Mouse (Mus musculus) C2C12 (cell line): ENCODE measurements around the gene Hip1r. TPM values are rescaled to one million over a fixed set of nuclear protein-coding genes. Genes with fewer than 3 reads are reported as not detected.

Experiments used
- H3K27me3 ChIP-seq: one replicate; pipeline ENCODE4 v1.6.1; 2011; ENCODE audit not compliant: control insufficient read depth, insufficient read depth, insufficient read length
- H3K36me3 ChIP-seq: one replicate; pipeline ENCODE4 v1.6.1; 2011; ENCODE audit not compliant: control insufficient read depth, insufficient read depth
- H3K4me3 ChIP-seq: one replicate; pipeline ENCODE4 v1.5.1; 2011; ENCODE audit warnings: mild to moderate bottlenecking, control low read depth; ENCODE audit not compliant: poor library complexity, insufficient read depth, severe bottlenecking
- H3K79me2 ChIP-seq: one replicate; pipeline ENCODE4 v1.6.1; 2011; ENCODE audit not compliant: control insufficient read depth, insufficient read depth
- H3K79me3 ChIP-seq: one replicate; pipeline ENCODE4 v1.6.1; 2011; ENCODE audit warnings: low read depth, control low read depth
- H3ac ChIP-seq: one replicate; pipeline ENCODE3; 2011; ENCODE audit warnings: low read depth; ENCODE audit not compliant: control insufficient read depth, insufficient read length
- CEBPB ChIP-seq: IDR thresholded peaks from one replicate; pipeline ENCODE4 v1.6.1; 2011; ENCODE audit warnings: low read depth, mild to moderate bottlenecking, control low read depth, moderate library complexity
- CTCF ChIP-seq: IDR thresholded peaks from one replicate; pipeline ENCODE4 v1.5.1; 2011; ENCODE audit not compliant: control insufficient read depth, insufficient read depth, insufficient read length
- FOSL1 ChIP-seq: IDR thresholded peaks from one replicate; pipeline ENCODE4 v1.8.0; 2011; ENCODE audit warnings: mild to moderate bottlenecking, low read length; ENCODE audit not compliant: poor library complexity, insufficient read depth, severe bottlenecking
- MAX ChIP-seq: IDR thresholded peaks from one replicate; pipeline ENCODE4 v1.6.1; 2011; ENCODE audit warnings: mild to moderate bottlenecking, control low read depth
- MYOD1 ChIP-seq: IDR thresholded peaks from one replicate; pipeline ENCODE4 v1.6.1; 2011; ENCODE audit warnings: low read depth; ENCODE audit not compliant: control insufficient read depth, insufficient read length
- MYOG ChIP-seq: IDR thresholded peaks from one replicate; pipeline ENCODE4 v1.6.1; 2011; ENCODE audit not compliant: control insufficient read depth, insufficient read length; ENCODE audit errors: extremely low read depth
- USF1 ChIP-seq: IDR thresholded peaks from one replicate; pipeline ENCODE4 v1.6.1; 2011; ENCODE audit warnings: low read depth, mild to moderate bottlenecking, control low read depth, moderate library complexity
- polyA plus RNA-seq: library from polyadenylated mRNA; unstranded; fragments of >200 nt; fragmentation: generic; extraction: Trizol; gene quantifications from one replicate; pipeline ENCODE4 v1.2.1, GENCODE M21; 2012; ENCODE audit warnings: missing spikeins

Hip1r gene
- polyA plus RNA-seq, 1 experiment = 24.3 TPM

GRCm38 (mm10) chr5:124001274-124001673 is 27.8 kb downstream of the Hip1r start:
- H3K4me3 ChIP-seq = no peak overlapping the region
- H3K36me3 ChIP-seq = peaks cover 33% of the 10 kb centered on the region
- H3ac ChIP-seq = no peak overlapping the region
- peaks cover 11% of the 10 kb centered on the region for H3K79me2 ChIP-seq
- no peaks in the 10 kb centered on the region for H3K27me3 ChIP-seq
- TF ChIP-seq CTCF (no peak), MAX (no peak), MYOG (no peak), MYOD1 (no peak), FOSL1 (no peak), USF1 (no peak), CEBPB (no peak)
- H3K79me3 ChIP-seq = no peaks in the 10 kb centered on the region

GRCm38 (mm10) chr5:124002876-124003275 is 29.4 kb downstream of the Hip1r start:
- Histone ChIP-seq H3K79me2 (peaks cover 12% of the 10 kb centered on the region), H3K36me3 (peaks cover 38% of the 10 kb centered on the region)

DNA sequence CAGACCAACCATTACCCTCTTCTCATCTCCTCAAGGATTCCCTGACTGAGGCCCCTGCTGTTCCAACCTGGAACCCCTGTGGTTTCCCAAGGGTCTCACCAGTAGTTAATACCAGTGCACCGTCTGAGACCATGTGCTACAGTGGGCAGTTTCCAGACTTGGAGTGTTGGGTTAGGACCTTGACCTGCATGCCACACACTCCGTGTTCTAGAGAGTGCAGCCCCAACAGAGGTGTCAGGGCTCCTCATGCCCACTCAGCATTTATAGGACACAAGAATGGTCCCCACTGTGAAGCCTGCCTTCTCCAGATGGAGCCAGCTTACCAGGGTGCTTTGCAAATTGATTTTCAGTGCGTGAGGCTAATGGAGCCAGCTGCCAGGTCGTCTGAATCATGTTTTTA is 29.9 kb downstream of the Hip1r start:
- Histone ChIP-seq H3K79me2 (peaks cover 16% of the 10 kb centered on the region), H3K36me3 (peaks cover 43% of the 10 kb centered on the region), H3ac (no peak overlapping the region), H3K27me3 (no peaks in the 10 kb centered on the region), H3K79me3 (no peaks in the 10 kb centered on the region), H3K4me3 (no peak overlapping the region)
- no peak for TF ChIP-seq MAX
- TF ChIP-seq FOSL1 = no peak
- TF ChIP-seq CEBPB = no peak
- TF ChIP-seq MYOD1 = no peak
- TF ChIP-seq MYOG = no peak
- TF ChIP-seq CTCF = no peak
- TF ChIP-seq USF1 = no peak

More at GRCm38 (mm10) chr5:124002876-124003275, 29.4 kb downstream of the Hip1r start:
- Histone ChIP-seq H3K79me3 (no peaks in the 10 kb centered on the region), H3K4me3 (no peak overlapping the region), H3ac (no peak overlapping the region), H3K27me3 (no peaks in the 10 kb centered on the region)
- no peak for TF ChIP-seq CTCF

DNA sequence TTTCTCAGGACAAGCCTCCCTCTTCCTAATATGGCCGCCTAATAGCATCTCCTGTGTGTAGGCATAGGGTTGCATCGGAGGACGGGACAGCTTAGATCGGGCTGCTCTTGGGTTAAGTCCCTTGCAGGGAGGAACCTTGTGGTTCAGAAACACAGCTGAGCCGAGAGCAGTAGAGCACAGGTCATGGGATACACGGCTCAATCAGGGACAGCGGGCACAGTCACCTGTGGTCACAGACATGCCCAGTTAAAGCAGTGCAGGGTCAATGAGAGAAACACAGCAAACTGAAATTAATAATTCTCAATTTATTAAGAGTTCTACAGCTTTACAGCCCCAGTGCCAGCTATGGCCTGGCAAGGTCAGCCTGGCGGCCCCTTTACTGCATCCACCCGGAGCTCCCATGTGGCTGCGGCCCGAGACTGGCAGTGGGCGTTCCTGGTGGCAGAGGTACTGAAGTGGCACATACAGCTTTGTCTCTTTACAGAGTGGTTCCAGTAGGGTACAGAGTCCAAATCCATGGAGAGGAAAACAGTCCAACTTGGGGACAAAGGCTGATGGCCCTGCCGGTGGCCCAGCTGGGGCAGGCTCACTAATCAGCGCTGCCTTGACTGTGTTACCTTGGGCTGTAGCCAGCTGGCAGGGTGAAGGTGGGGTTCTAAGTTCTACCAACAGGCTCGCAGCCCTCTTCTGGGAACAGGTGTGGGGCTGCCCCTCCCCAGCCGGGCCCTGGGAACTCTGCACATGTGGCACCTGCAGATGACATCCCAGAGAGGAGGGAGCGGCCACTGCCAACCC is 31.1 kb downstream of the Hip1r start:
- peaks cover 1% of the 10 kb centered on the region for H3K79me3 ChIP-seq
- H3ac ChIP-seq = no peak overlapping the region
- H3K79me2 ChIP-seq = peaks cover 26% of the 10 kb centered on the region
- no peaks in the 10 kb centered on the region for H3K27me3 ChIP-seq
- peaks cover 53% of the 10 kb centered on the region for H3K36me3 ChIP-seq
- TF ChIP-seq MAX (no peak), MYOG (no peak), MYOD1 (no peak), FOSL1 (no peak), CTCF (no peak)
- H3K4me3 ChIP-seq = no peak overlapping the region

DNA sequence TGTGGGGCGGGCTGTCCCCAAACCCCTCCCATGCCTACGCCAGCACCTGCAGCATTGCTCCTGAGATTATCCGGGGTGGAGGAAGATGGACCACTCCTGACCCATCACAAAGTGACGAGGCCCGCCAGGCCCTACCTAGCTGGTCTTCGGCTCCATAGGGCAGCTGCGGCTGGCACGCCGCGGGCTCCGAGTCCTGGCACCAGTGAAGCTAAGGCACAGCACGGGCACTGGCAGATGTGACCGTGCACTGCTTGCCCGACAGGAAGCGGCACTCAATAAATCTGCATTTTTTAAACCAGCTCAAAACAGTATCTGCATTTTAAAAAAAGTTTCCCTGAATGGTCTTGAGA is 31.7 kb downstream of the Hip1r start:
- H3K4me3 ChIP-seq = no peak overlapping the region
- no peaks in the 10 kb centered on the region for H3K27me3 ChIP-seq
- H3K79me3 ChIP-seq = peaks cover 1% of the 10 kb centered on the region
- peaks cover 32% of the 10 kb centered on the region for H3K79me2 ChIP-seq
- peaks cover 57% of the 10 kb centered on the region for H3K36me3 ChIP-seq
- no peak overlapping the region for H3ac ChIP-seq
- TF ChIP-seq USF1 = no peak
- no peak for TF ChIP-seq CTCF
- no peak for TF ChIP-seq CEBPB
- TF ChIP-seq MYOG = no peak
- no peak for TF ChIP-seq MAX
- no peak for TF ChIP-seq MYOD1
- TF ChIP-seq FOSL1 = no peak

- H3K79me2 ChIP-seq = peaks cover 37% of the 10 kb centered on the region
- H3K27me3 ChIP-seq = no peaks in the 10 kb centered on the region
- no peak overlapping the region for H3K4me3 ChIP-seq
- no peak for TF ChIP-seq MYOG
- no peak for TF ChIP-seq CTCF
- TF ChIP-seq MYOD1 = no peak
- no peak for TF ChIP-seq FOSL1
- no peak for TF ChIP-seq CEBPB
- no peak for TF ChIP-seq USF1
- TF ChIP-seq MAX = no peak
- H3K79me3 ChIP-seq = peaks cover 3% of the 10 kb centered on the region
- H3K36me3 ChIP-seq = peaks cover 62% of the 10 kb centered on the region
- no peak overlapping the region for H3ac ChIP-seq
Observed at GRCm38 (mm10) chr5:124005591-124005990, 32.2 kb downstream of the Hip1r start.
